Mouse (Mus musculus): Measurements from ENCODE around the gene Pik3r2.

DNA sequence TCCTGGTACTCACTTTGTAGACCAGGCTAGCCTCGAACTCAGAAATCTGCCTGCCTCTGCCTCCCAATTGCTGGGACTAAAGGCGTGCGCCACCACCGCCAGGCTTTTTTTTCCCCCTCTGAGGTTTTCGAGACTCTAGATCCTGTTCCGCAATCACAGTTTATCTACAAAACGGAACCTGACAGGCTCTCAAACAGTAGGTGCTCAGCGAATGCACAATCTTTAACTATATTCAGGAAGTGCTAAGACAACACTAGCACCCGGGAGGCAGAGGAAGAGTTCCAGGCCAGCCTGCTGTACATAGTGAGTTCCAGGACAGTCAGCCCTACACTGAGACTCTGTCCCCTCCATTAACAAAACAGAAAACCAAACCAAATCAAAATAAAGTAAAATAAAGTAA is 11.2 kb downstream of the Pik3r2 start:
- TF ChIP-seq CTCF (IDR thresholded peaks at IDR 0.05; ENCODE audit: low read depth, low read length): no peak
- no peak for TF ChIP-seq EP300 (IDR thresholded peaks at IDR 0.05; ENCODE audit: insufficient read depth, low read depth, low read length)
- TF ChIP-seq POLR2A (IDR thresholded peaks at IDR 0.05; ENCODE audit: insufficient read depth, low read length): no peak

Data from ES-Bruce4 (cell line).